Mouse (Mus musculus) liver, embryonic 15.5 days (tissue): Measurements from ENCODE around the gene Ift52. TPM values are rescaled to one million over a fixed set of nuclear protein-coding genes. Genes with fewer than 3 reads are reported as not detected.

Experiments used
- ATAC-seq: fragments of 200-750 bp; cut with Nextera tagmentation; 2 replicates; pipeline ENCODE4 v1.8.0; 2017; ENCODE audit warnings: moderate number of reproducible peaks, mild to moderate bottlenecking, moderate library complexity; ENCODE audit not compliant: insufficient read depth
- H3K27ac ChIP-seq: fragments of 300-500 bp; sonication (generic); replicated peaks from 2 replicates; pipeline ENCODE4 v1.5.1; 2015; ENCODE audit warnings: mild to moderate bottlenecking, inconsistent platforms
- H3K27me3 ChIP-seq: fragments of 300-500 bp; sonication (generic); 2 replicates; pipeline ENCODE4 v1.6.1; 2015; ENCODE audit warnings: mild to moderate bottlenecking, inconsistent platforms
- H3K36me3 ChIP-seq: fragments of 300-500 bp; sonication (generic); replicated peaks from 2 replicates; pipeline ENCODE4 v1.6.1; 2015; ENCODE audit warnings: moderate library complexity, mild to moderate bottlenecking, inconsistent platforms
- H3K4me1 ChIP-seq: fragments of 300-500 bp; sonication (generic); replicated peaks from 2 replicates; pipeline ENCODE4 v1.6.1; 2015; ENCODE audit warnings: inconsistent platforms
- H3K4me2 ChIP-seq: fragments of 300-500 bp; sonication (generic); 2 replicates; pipeline ENCODE4 v1.6.1; 2015; ENCODE audit warnings: moderate library complexity, mild to moderate bottlenecking, inconsistent platforms
- H3K4me3 ChIP-seq: fragments of 300-500 bp; sonication (generic); replicated peaks from 2 replicates; pipeline ENCODE4 v1.5.1; 2015; ENCODE audit warnings: mild to moderate bottlenecking, inconsistent platforms
- H3K9ac ChIP-seq: fragments of 300-500 bp; sonication (generic); 2 replicates; pipeline ENCODE4 v1.6.1; 2015; ENCODE audit warnings: moderate library complexity, mild to moderate bottlenecking, inconsistent platforms
- H3K9me3 ChIP-seq: fragments of 300-500 bp; sonication (generic); replicated peaks from 2 replicates; pipeline ENCODE4 v1.6.1; 2016; ENCODE audit warnings: inconsistent platforms
- WGBS: fragments of 180-500 bp; shearing (Covaris S2); methylation state at CpG from one replicate; pipeline ENCODE4 v1.1.7; 2015; ENCODE audit warnings: mixed read lengths; ENCODE audit not compliant: insufficient replicate concordance; 5-methylcytosine and 5-hydroxymethylcytosine counted together
- polyA plus RNA-seq: library from polyadenylated mRNA; unstranded; fragments of >200 nt; fragmentation: Nextera tagmentation; extraction: Ambion mirVana; gene quantifications from 2 replicates; pipeline ENCODE4 v1.2.1, GENCODE M21; 2015

Gene Ift52
- polyA plus RNA-seq, 1 experiment from 2014 or later = 16.6 TPM

DNA sequence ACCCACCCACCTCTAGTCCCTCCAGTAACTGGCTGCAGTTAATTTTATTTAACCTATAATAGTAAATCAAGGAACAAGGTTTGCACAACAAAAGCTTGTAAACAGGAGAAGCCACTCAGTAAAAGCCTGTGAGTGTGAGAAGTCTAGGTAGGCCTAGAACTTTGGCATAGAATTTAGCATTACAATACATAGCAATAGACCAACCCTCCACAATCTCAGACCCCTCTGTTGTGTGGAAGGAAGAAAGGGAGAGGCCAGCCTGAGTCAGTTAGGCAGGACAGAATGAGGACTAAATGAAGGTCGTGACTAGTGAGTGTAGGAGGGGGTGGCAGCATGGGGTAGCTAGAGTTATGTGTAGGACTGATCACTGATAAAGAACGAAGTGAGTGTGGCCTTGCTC, 14.6 kb downstream of the Ift52 start:
- peaks cover 75% of the 10 kb centered on the region for H3K36me3 ChIP-seq
- ATAC-seq = no peak
- H3K27me3 ChIP-seq = no peaks in the 10 kb centered on the region
- no peak overlapping the region for H3K4me2 ChIP-seq
- no peak overlapping the region for H3K27ac ChIP-seq
- H3K4me3 ChIP-seq = no peak overlapping the region
- H3K9me3 ChIP-seq = no peaks in the 10 kb centered on the region
- WGBS = 59% methylated on average over 2 of the region's 2 CpGs
- no peaks in the 10 kb centered on the region for H3K4me1 ChIP-seq
- H3K9ac ChIP-seq = no peak overlapping the region

DNA sequence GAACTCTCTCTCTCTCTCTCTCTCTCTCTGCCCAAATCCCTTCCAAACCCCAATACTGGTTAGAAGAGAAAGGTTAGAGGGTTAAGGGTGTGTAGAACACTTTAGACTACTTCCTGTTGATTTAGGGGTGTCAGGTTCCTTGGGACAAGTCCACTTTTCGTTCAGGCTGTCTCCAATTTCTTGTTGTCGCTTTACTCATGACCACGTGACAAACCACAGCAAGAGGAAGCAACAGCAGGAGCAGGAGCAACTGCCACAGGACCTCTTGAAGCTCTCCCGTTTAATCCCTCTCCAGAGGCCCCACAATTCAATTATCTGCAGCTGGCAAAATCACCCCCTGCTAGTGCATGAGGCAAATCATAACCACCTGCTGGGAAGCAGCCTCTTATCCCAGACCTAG, 15.5 kb downstream of the Ift52 start:
- ATAC-seq = no peak
- Histone ChIP-seq H3K36me3 (peaks cover 74% of the 10 kb centered on the region), H3K9ac (no peak overlapping the region), H3K4me1 (no peaks in the 10 kb centered on the region), H3K27ac (no peak overlapping the region), H3K9me3 (no peaks in the 10 kb centered on the region), H3K4me3 (no peak overlapping the region), H3K27me3 (no peaks in the 10 kb centered on the region), H3K4me2 (no peak overlapping the region)
- 42% methylated on average over 4 of the region's 4 CpGs for WGBS

- Histone ChIP-seq H3K36me3 (peaks cover 74% of the 10 kb centered on the region), H3K4me3 (no peak overlapping the region), H3K9ac (no peak overlapping the region), H3K4me1 (no peaks in the 10 kb centered on the region), H3K27ac (no peak overlapping the region), H3K9me3 (no peaks in the 10 kb centered on the region), H3K27me3 (no peaks in the 10 kb centered on the region), H3K4me2 (no peak overlapping the region)
- no peak for ATAC-seq
- 42% methylated on average over 7 of the region's 7 CpGs for WGBS
These were observed 22.8 kb downstream of the Ift52 start for GRCm38 (mm10) chr2:163039940-163040339.

DNA sequence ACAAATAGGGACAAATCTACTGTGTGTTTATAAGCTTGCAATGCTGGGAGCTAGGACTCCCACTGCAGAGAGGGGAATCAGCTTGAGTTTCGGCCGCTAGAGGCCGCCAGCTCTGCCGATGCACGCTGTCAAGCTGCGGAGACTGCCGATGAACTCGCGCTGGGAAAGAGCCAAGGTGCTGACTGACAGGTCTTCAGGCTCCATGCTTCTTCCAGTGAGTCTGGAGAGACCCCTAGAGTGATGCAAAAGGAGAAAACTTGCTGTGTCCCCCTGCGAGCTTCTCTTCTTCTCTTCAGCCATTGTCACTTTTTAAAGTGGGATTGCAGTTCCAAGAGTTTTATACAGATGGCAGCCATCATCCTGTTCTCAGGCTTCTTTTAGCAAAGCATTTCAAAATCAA, 31.0 kb downstream of the Ift52 start:
- Histone ChIP-seq H3K4me1 (peaks cover 8% of the 10 kb centered on the region; the same call in 1 of the 2 replicates), H3K9ac (no peak overlapping the region), H3K9me3 (no peaks in the 10 kb centered on the region), H3K27ac (no peak overlapping the region), H3K27me3 (no peaks in the 10 kb centered on the region), H3K4me2 (peak overlapping the region; percentile 45), H3K4me3 (no peak overlapping the region), H3K36me3 (peaks cover 34% of the 10 kb centered on the region)
- 2% methylated on average over 10 of the region's 10 CpGs for WGBS
- no peak for ATAC-seq

DNA sequence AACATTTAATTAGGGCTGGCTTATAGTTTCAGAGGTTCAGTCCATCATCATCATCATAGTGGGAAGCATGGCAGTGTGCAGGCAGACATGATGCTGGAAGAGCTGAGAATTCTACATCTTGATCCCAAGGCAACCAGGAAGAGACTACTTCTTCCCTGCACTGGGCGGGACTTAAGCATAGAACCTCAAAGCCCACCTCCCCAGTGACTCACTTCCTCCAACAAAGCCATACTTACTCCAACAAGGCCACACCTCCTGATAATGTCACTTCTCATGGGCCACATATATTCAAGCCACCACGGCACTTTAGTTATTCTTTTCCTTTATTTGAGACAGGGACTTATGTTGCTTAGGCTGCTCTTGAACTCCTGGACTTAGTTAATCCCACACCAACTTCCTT, 32.0 kb downstream of the Ift52 start:
- H3K4me1 ChIP-seq = peaks cover 15% of the 10 kb centered on the region
- peaks cover 27% of the 10 kb centered on the region for H3K36me3 ChIP-seq
- no peak overlapping the region for H3K27ac ChIP-seq
- ATAC-seq = no peak
- H3K4me3 ChIP-seq = no peak overlapping the region
- WGBS = 73% methylated on average over 2 of the region's 2 CpGs
- no peaks in the 10 kb centered on the region for H3K9me3 ChIP-seq
- no peak overlapping the region for H3K4me2 ChIP-seq
- no peak overlapping the region for H3K9ac ChIP-seq
- no peaks in the 10 kb centered on the region for H3K27me3 ChIP-seq

DNA sequence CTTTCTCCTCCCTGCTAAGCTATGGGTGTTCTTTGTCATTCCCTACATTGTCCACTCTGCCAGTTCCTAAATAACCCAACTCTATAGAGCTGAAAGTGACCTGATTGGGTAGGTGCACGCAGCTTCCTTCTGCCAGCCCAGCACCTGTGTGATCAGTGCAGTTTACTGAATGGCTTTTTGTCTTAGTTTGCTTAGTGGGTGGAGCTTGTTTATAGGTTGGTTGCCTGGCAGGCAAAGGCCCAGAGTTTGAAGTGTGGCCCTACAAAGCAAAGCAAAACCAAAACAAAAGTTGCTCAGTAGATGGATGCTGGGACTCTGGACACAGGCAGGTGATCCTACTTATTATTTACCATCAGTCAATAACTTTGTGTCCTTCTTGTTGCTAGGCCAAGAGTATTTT, 34.5 kb downstream of the Ift52 start:
- no peaks in the 10 kb centered on the region for H3K27me3 ChIP-seq
- peaks cover 39% of the 10 kb centered on the region for H3K4me1 ChIP-seq
- no peak overlapping the region for H3K9ac ChIP-seq
- ATAC-seq = no peak
- H3K27ac ChIP-seq = no peak overlapping the region
- 49% methylated on average over 1 of the region's 1 CpGs for WGBS
- no peaks in the 10 kb centered on the region for H3K9me3 ChIP-seq
- no peak overlapping the region for H3K4me2 ChIP-seq
- peaks cover 6% of the 10 kb centered on the region; the same call in 1 of the 2 replicates for H3K36me3 ChIP-seq
- no peak overlapping the region for H3K4me3 ChIP-seq

- Histone ChIP-seq H3K9ac (no peak overlapping the region), H3K4me1 (peaks cover 43% of the 10 kb centered on the region), H3K27ac (no peak overlapping the region), H3K27me3 (no peaks in the 10 kb centered on the region), H3K4me2 (no peak overlapping the region), H3K4me3 (no peak overlapping the region), H3K9me3 (no peaks in the 10 kb centered on the region), H3K36me3 (peaks cover 2% of the 10 kb centered on the region; the same call in 1 of the 2 replicates)
- WGBS = 65% methylated on average over 4 of the region's 4 CpGs
- no peak for ATAC-seq
These were observed 34.9 kb downstream of the Ift52 start for GRCm38 (mm10) chr2:163052101-163052500.

- Histone ChIP-seq H3K27me3 (no peaks in the 10 kb centered on the region), H3K4me2 (no peak overlapping the region), H3K36me3 (no peaks in the 10 kb centered on the region; the same call in 1 of the 2 replicates), H3K9ac (no peak overlapping the region), H3K27ac (no peak overlapping the region), H3K4me1 (peaks cover 48% of the 10 kb centered on the region), H3K9me3 (no peaks in the 10 kb centered on the region), H3K4me3 (no peak overlapping the region)
- ATAC-seq = no peak
- WGBS = 72% methylated on average over 4 of the region's 4 CpGs
These were observed 35.7 kb downstream of the Ift52 start for GRCm38 (mm10) chr2:163052826-163053225.

DNA sequence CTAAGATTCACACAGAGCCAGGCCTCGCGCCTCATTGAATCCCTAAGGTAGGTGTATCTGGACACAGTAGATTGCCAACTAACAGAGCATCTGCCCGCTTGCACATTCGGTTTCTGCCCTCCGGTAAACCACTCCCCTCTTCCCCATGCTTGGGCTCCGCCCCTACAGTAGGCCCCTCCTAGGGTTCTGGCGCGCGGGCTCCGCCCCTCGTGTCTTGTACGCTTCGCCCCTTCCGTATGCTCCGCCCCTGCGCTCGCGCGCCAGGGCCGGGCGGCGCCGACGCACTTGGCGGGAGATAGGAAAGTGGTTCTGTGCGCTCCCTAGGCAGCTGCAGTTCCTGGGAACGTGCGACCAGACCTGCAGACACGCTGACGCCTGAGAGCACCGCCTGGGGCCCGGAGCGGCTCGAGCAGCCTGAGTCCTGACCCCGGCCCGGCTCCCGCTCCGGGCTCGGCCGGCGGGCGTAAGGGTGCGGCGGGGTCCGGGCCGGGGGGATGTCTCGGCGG, 37.2 kb downstream of the Ift52 start, which contains the start of gene Mybl2:
Mybl2 (plus strand) TSS at position 353 of the 506 bp plus-strand sequence.
- Histone ChIP-seq H3K27me3 (no peaks in the 10 kb centered on the region), H3K4me1 (peaks cover 56% of the 10 kb centered on the region), H3K36me3 (peaks cover 8% of the 10 kb centered on the region), H3K4me2 (peak within 1 kb of the TSS; percentile 99), H3K9ac (peak within 1 kb of the TSS; percentile 91), H3K9me3 (no peaks in the 10 kb centered on the region), H3K4me3 (peak within 1 kb of the TSS; percentile 94), H3K27ac (peak within 1 kb of the TSS; percentile 89)
- peak; percentile 95 for ATAC-seq
- under 1% methylated on average over 48 of the region's 48 CpGs for WGBS

DNA sequence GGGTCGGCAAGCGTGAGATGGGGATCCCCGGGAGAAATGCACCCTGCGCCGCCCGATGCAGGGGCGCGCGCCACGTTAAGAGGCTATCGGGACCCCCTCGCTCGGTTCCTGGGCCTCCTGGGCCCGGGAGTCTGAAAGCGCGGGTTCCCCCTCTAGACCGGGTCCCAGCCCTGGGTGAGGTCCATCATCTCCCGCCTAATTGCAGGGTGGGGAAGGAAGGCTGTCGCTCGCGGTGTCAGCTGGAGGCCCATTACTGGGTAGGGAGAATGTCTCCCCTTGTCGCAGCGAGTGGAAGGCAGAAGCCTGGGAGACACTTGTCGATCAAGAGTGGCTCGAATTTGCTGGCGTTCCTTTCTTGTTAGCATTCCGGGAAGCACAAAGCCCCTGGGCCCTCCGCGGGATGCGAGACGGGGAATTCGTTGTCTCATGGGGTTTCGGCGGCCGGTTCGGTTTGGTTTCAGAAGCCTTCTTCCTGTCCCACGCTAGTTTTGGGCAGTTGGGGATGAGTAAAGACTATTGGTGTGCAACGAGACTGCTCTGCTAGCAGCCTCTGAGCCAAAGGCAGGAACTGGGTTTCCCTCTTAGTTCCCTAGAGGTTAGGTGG, 37.8 kb downstream of the Ift52 start:
- peak overlapping the region; percentile 91 for H3K9ac ChIP-seq

DNA sequence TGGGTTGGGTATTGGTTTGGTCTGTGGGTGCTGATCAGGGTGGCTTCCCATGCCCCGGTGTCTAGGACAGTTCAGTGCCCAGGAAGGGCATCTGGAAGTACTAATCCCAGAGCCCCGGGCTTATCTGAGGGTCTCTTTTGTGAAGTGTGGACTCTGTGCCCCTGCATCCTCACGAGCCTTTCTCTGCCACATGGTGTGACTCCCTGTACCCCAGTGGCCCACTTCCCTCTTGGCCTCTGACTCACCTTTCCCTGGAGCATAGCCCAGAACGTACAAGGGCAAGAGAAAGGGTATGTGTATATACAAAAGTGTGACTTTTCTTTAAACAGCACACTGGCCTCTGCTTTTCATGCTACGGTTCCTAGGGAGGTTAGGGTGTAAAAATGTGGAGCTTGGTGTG, 38.6 kb downstream of the Ift52 start:
- peaks cover 21% of the 10 kb centered on the region for H3K36me3 ChIP-seq
- H3K27ac ChIP-seq = peak overlapping the region; percentile 89
- no peaks in the 10 kb centered on the region for H3K9me3 ChIP-seq
- no peak for ATAC-seq
- no peaks in the 10 kb centered on the region for H3K27me3 ChIP-seq
- H3K4me2 ChIP-seq = peak overlapping the region; percentile 99
- H3K4me1 ChIP-seq = peaks cover 69% of the 10 kb centered on the region
- peak overlapping the region; percentile 91 for H3K9ac ChIP-seq
- WGBS = 18% methylated on average over 5 of the region's 5 CpGs
- peak overlapping the region; percentile 94 for H3K4me3 ChIP-seq

More for the DNA sequence above, 37.8 kb downstream of the Ift52 start:
- peak; percentile 70 for ATAC-seq
- Histone ChIP-seq H3K4me2 (peak overlapping the region; percentile 99), H3K9me3 (no peaks in the 10 kb centered on the region), H3K27me3 (no peaks in the 10 kb centered on the region), H3K4me3 (peak overlapping the region; percentile 94), H3K4me1 (peaks cover 62% of the 10 kb centered on the region), H3K27ac (peak overlapping the region; percentile 89), H3K36me3 (peaks cover 14% of the 10 kb centered on the region)
- WGBS = under 1% methylated on average over 38 of the region's 38 CpGs
